Comparison of ENCODE assay signal across 11 mouse cellular contexts in genomic region chr10:81462415-81462804, GRCm38 (mm10). TPM values are rescaled to one million over a fixed set of nuclear protein-coding genes. Genes with fewer than 3 reads are reported as not detected.
DNase-seq lines count a peak whose midpoint lies in the region; ATAC-seq and TF ChIP-seq lines count a peak whose summit lies in the region.
"Had no signal": no experiment of that assay in that cellular context is flagged by ENCODE, and none has a peak within 500 bp of the region (broad histone marks: within the 10 kb centered on the region; RNA-seq: fewer than 3 reads in every experiment).

No protein-coding gene starts in this region.

- H3K36me3 ChIP-seq in kidney, postnatal 0 days (ENCODE audit: insufficient read depth, low read length) = no peaks in the 10 kb centered on the region
- H3K36me3 ChIP-seq in kidney, embryonic 14.5 days (ENCODE audit: control insufficient read depth, insufficient read depth, low read length) = no peaks in the 10 kb centered on the region
- no peaks in the 10 kb centered on the region for H3K36me3 ChIP-seq in liver, embryonic 12.5 days
- H3K36me3 ChIP-seq in hindbrain, embryonic 11.5 days (ENCODE audit: control insufficient read depth, insufficient read depth, low read length) = no peaks in the 10 kb centered on the region
- H3K36me3 ChIP-seq: heart, embryonic 15.5 days had no signal

- H3K9ac ChIP-seq in kidney, postnatal 0 days (ENCODE audit: low read depth, low read length) = no peak overlapping the region
- H3K9ac ChIP-seq in kidney, embryonic 14.5 days (ENCODE audit: low read depth, low read length) = no peak overlapping the region
- no peak overlapping the region for H3K9ac ChIP-seq in liver, embryonic 12.5 days
- no peak overlapping the region for H3K9ac ChIP-seq in hindbrain, embryonic 11.5 days (ENCODE audit: low read depth, low read length)
- H3K9ac ChIP-seq: heart, embryonic 15.5 days; lung, embryonic 14.5 days; midbrain, embryonic 13.5 days; neural tube, embryonic 15.5 days had no signal

- H3K27me3 ChIP-seq in kidney, postnatal 0 days (ENCODE audit: insufficient read depth, low read length) = peaks cover 54% of the 10 kb centered on the region
- H3K27me3 ChIP-seq in kidney, embryonic 14.5 days (ENCODE audit: control insufficient read depth, insufficient read depth, low read length) = peaks cover 70% of the 10 kb centered on the region
- peaks cover 99% of the 10 kb centered on the region for H3K27me3 ChIP-seq in liver, embryonic 12.5 days (replicated peaks)
- H3K27me3 ChIP-seq in hindbrain, embryonic 11.5 days (ENCODE audit: control insufficient read depth, insufficient read depth, low read length) = peaks cover 66% of the 10 kb centered on the region

- no peak overlapping the region for H3K4me3 ChIP-seq in kidney, postnatal 0 days (replicated peaks; ENCODE audit: low read depth, low read length)
- no peak overlapping the region for H3K4me3 ChIP-seq in kidney, embryonic 14.5 days (ENCODE audit: low read length)
- H3K4me3 ChIP-seq in liver, embryonic 12.5 days = no peak overlapping the region
- no peak overlapping the region for H3K4me3 ChIP-seq in hindbrain, embryonic 11.5 days (ENCODE audit: low read depth, low read length)
- H3K4me3 ChIP-seq: heart, embryonic 15.5 days; midbrain, embryonic 13.5 days; neural tube, embryonic 15.5 days had no signal

- no peak for DNase-seq in kidney, postnatal 0 days (ENCODE audit: low spot score)
- DNase-seq in right cerebral cortex, adult 18-20 months = peak; percentile 11
- no peak for DNase-seq in right cerebral cortex, postnatal 4 days
- no peak for DNase-seq in hindbrain, embryonic 11.5 days (ENCODE audit: low spot score)
- DNase-seq: lung, embryonic 14.5 days had no signal

- ATAC-seq in kidney, postnatal 0 days (replicated peaks; ENCODE audit: low FRiP score, low read depth) = no peak
- no peak for ATAC-seq in kidney, embryonic 14.5 days (ENCODE audit: low FRiP score, low TSS enrichment)
- no peak for ATAC-seq in liver, embryonic 12.5 days
- no peak for ATAC-seq in activated CD4-positive, CD25-positive, alpha-beta regulatory T cell, adult 4 months
- no peak for ATAC-seq in hindbrain, embryonic 11.5 days (ENCODE audit: low FRiP score)
- ATAC-seq: midbrain, embryonic 13.5 days had no signal

- H3K4me1 ChIP-seq in kidney, postnatal 0 days (replicated peaks; ENCODE audit: insufficient read depth, low read length) = peaks cover 9% of the 10 kb centered on the region
- 0 out of 2 replicates have a peak, but pooled peaks cover 8% of the 10 kb centered on the region for H3K4me1 ChIP-seq in kidney, embryonic 14.5 days (ENCODE audit: control insufficient read depth, insufficient read depth, low read length)
- H3K4me1 ChIP-seq in liver, embryonic 12.5 days = peaks cover 28% of the 10 kb centered on the region
- peaks cover 2% of the 10 kb centered on the region for H3K4me1 ChIP-seq in hindbrain, embryonic 11.5 days (replicated peaks; ENCODE audit: control insufficient read depth, insufficient read depth, low read length)

- peak overlapping the region; percentile 27; the same call in 1 of the 2 replicates for H3K4me2 ChIP-seq in kidney, postnatal 0 days (ENCODE audit: low read length)
- no peak overlapping the region for H3K4me2 ChIP-seq in kidney, embryonic 14.5 days (replicated peaks; ENCODE audit: low read depth, low read length)
- H3K4me2 ChIP-seq in liver, embryonic 12.5 days = 0 out of 2 replicates have a peak overlapping the region, but pooled peaks have one; percentile 28
- no peak overlapping the region for H3K4me2 ChIP-seq in hindbrain, embryonic 11.5 days (replicated peaks; ENCODE audit: low read depth, low read length)
- H3K4me2 ChIP-seq: heart, embryonic 15.5 days; lung, embryonic 14.5 days; midbrain, embryonic 13.5 days; neural tube, embryonic 15.5 days had no signal

- WGBS in kidney, postnatal 0 days = 35% methylated on average over 7 of the region's 7 CpGs
- WGBS in kidney, embryonic 14.5 days = 42% methylated on average over 7 of the region's 7 CpGs
- WGBS in liver, embryonic 12.5 days (ENCODE audit: insufficient replicate concordance) = 32% methylated on average over 7 of the region's 7 CpGs
- 33% methylated on average over 7 of the region's 7 CpGs for WGBS in hindbrain, embryonic 11.5 days

- TF ChIP-seq CTCF in kidney, postnatal 0 days (IDR thresholded peaks at IDR 0.05; ENCODE audit: low read depth) = no peak

- H3K27ac ChIP-seq in kidney, postnatal 0 days = no peak overlapping the region
- H3K27ac ChIP-seq in kidney, embryonic 14.5 days (ENCODE audit: low read depth, low read length) = no peak overlapping the region
- H3K27ac ChIP-seq in liver, embryonic 12.5 days = no peak overlapping the region
- no peak overlapping the region for H3K27ac ChIP-seq in hindbrain, embryonic 11.5 days (ENCODE audit: low read depth, low read length)
- H3K27ac ChIP-seq: heart, embryonic 15.5 days; midbrain, embryonic 13.5 days; neural tube, embryonic 15.5 days had no signal

- H3K9me3 ChIP-seq in kidney, postnatal 0 days (replicated peaks; ENCODE audit: low read length) = no peaks in the 10 kb centered on the region
- H3K9me3 ChIP-seq in kidney, embryonic 14.5 days (ENCODE audit: control insufficient read depth, low read length) = no peaks in the 10 kb centered on the region
- H3K9me3 ChIP-seq in liver, embryonic 12.5 days (replicated peaks) = no peaks in the 10 kb centered on the region
- H3K9me3 ChIP-seq in hindbrain, embryonic 11.5 days (ENCODE audit: control insufficient read depth, low read length) = no peaks in the 10 kb centered on the region
- H3K9me3 ChIP-seq: heart, embryonic 15.5 days; midbrain, embryonic 13.5 days; neural tube, embryonic 15.5 days had no signal

RNA-seq across cellular contexts. Expression of gene Nfic, which starts 7.0 kb away (rescaled TPM):
- 62.3 and 72.5 TPM in 2 replicates for polyA plus RNA-seq in kidney, postnatal 0 days (2015; fragmentation: Nextera tagmentation; extraction: Ambion mirVana)
- 47.3 and 59.0 TPM in 2 replicates for polyA plus RNA-seq in kidney, embryonic 14.5 days (2014; fragmentation: Nextera tagmentation; extraction: Ambion mirVana)
- polyA plus RNA-seq in liver, embryonic 12.5 days (2016; fragmentation: Nextera tagmentation; extraction: Ambion mirVana) = 10.1 and 10.2 TPM in 2 replicates
- polyA plus RNA-seq in activated CD4-positive, CD25-positive, alpha-beta regulatory T cell, adult 4 months (2017; shearing (Covaris generic)) = 10 to 100 TPM; 15.2 to 16.0 TPM
- polyA plus RNA-seq in hindbrain, embryonic 11.5 days (2014; fragmentation: Nextera tagmentation; extraction: Ambion mirVana) = 10.9 and 11.9 TPM in 2 replicates

RNA-seq across cellular contexts. Expression of gene Celf5, which starts 20.1 kb away (rescaled TPM):
- polyA plus RNA-seq in kidney, postnatal 0 days (2015; fragmentation: Nextera tagmentation; extraction: Ambion mirVana) = 0.30 and 0.47 TPM in 2 replicates
- 0.28 and 0.36 TPM in 2 replicates for polyA plus RNA-seq in kidney, embryonic 14.5 days (2014; fragmentation: Nextera tagmentation; extraction: Ambion mirVana)
- polyA plus RNA-seq in liver, embryonic 12.5 days (2016; fragmentation: Nextera tagmentation; extraction: Ambion mirVana) = 0.05 and 0.06 TPM in 2 replicates
- polyA plus RNA-seq in activated CD4-positive, CD25-positive, alpha-beta regulatory T cell, adult 4 months (2017; shearing (Covaris generic)) = 1 to 10 TPM in 1 of 2 experiments, under 1 TPM in 1; 0.44 to 1.5 TPM
- 12.7 and 13.7 TPM in 2 replicates for polyA plus RNA-seq in hindbrain, embryonic 11.5 days (2014; fragmentation: Nextera tagmentation; extraction: Ambion mirVana)

RNA-seq across cellular contexts. Expression of gene Ncln, which starts 33.8 kb away (rescaled TPM):
- 56.1 and 63.3 TPM in 2 replicates for polyA plus RNA-seq in kidney, postnatal 0 days (2015; fragmentation: Nextera tagmentation; extraction: Ambion mirVana)
- 59.1 and 76.6 TPM in 2 replicates for polyA plus RNA-seq in kidney, embryonic 14.5 days (2014; fragmentation: Nextera tagmentation; extraction: Ambion mirVana)
- 59.9 and 62.7 TPM in 2 replicates for polyA plus RNA-seq in liver, embryonic 12.5 days (2016; fragmentation: Nextera tagmentation; extraction: Ambion mirVana)
- 10 to 100 TPM; 33.4 to 41.8 TPM for polyA plus RNA-seq in activated CD4-positive, CD25-positive, alpha-beta regulatory T cell, adult 4 months (2017; shearing (Covaris generic))
- polyA plus RNA-seq in hindbrain, embryonic 11.5 days (2014; fragmentation: Nextera tagmentation; extraction: Ambion mirVana) = 43.5 and 46.9 TPM in 2 replicates

RNA-seq across cellular contexts. Expression of gene S1pr4, which starts 37.5 kb away (rescaled TPM):
- 1.7 and 1.8 TPM in 2 replicates for polyA plus RNA-seq in kidney, postnatal 0 days (2015; fragmentation: Nextera tagmentation; extraction: Ambion mirVana)
- 0.41 and 0.54 TPM in 2 replicates for polyA plus RNA-seq in kidney, embryonic 14.5 days (2014; fragmentation: Nextera tagmentation; extraction: Ambion mirVana)
- polyA plus RNA-seq in liver, embryonic 12.5 days (2016; fragmentation: Nextera tagmentation; extraction: Ambion mirVana) = 3.1 and 3.3 TPM in 2 replicates
- polyA plus RNA-seq in activated CD4-positive, CD25-positive, alpha-beta regulatory T cell, adult 4 months (2017; shearing (Covaris generic)) = 10 to 100 TPM; 70.0 to 70.7 TPM
- 0.15 and 0.24 TPM in 2 replicates for polyA plus RNA-seq in hindbrain, embryonic 11.5 days (2014; fragmentation: Nextera tagmentation; extraction: Ambion mirVana)

Comparison
In these comparisons a context has a peak if more than half of its experiments do, and no peak if none do; other contexts are left out.
1. H3K4me2 ChIP-seq: peak in kidney, postnatal 0 days (single experiment) and liver, embryonic 12.5 days (single experiment); none in kidney, embryonic 14.5 days (single experiment) and hindbrain, embryonic 11.5 days (single experiment).